Mouse (Mus musculus): Measurements from ENCODE around the gene Havcr2.

- no peak for TF ChIP-seq CTCF (IDR thresholded peaks at IDR 0.05; ENCODE audit: control insufficient read depth, insufficient read depth, insufficient replicate concordance, low read depth, low read length)
- TF ChIP-seq POLR2A (IDR thresholded peaks at IDR 0.05; ENCODE audit: control insufficient read depth, low read depth, low read length), result no peak
Observed at GRCm38 (mm10) chr11:46441774-46442173, 13.0 kb upstream of the Havcr2 start.

All from testis, adult 2 months (tissue).